Comparison of ENCODE assay signal across 10 mouse cellular contexts in genomic region chr1:42888541-42889349, GRCm38 (mm10). TPM values are rescaled to one million over a fixed set of nuclear protein-coding genes. Genes with fewer than 3 reads are reported as not detected.
DNase-seq lines count a peak whose midpoint lies in the region; ATAC-seq lines count a peak whose summit lies in the region.
"Had no signal": no experiment of that assay in that cellular context is flagged by ENCODE, and none has a peak within 500 bp of the region (broad histone marks: within the 10 kb centered on the region; RNA-seq: fewer than 3 reads in every experiment).

No protein-coding gene starts in this region.

- H3K27ac ChIP-seq in kidney, embryonic 14.5 days (ENCODE audit: low read depth, low read length): peak overlapping the region; percentile 30; the same call in 1 of the 2 replicates
- H3K27ac ChIP-seq in hindbrain, embryonic 10.5 days: peak overlapping the region; percentile 81
- peak overlapping the region; percentile 60; the same call in 1 of the 2 replicates for H3K27ac ChIP-seq in neural tube, embryonic 12.5 days
- H3K27ac ChIP-seq: embryonic facial prominence, embryonic 15.5 days had no signal

- H3K36me3 ChIP-seq in kidney, embryonic 14.5 days (ENCODE audit: control insufficient read depth, insufficient read depth, low read length): peaks cover 2% of the 10 kb centered on the region; the same call in 1 of the 2 replicates
- peaks cover 11% of the 10 kb centered on the region for H3K36me3 ChIP-seq in hindbrain, embryonic 10.5 days
- 0 out of 2 replicates have a peak, but pooled peaks cover 3% of the 10 kb centered on the region for H3K36me3 ChIP-seq in neural tube, embryonic 12.5 days
- H3K36me3 ChIP-seq: embryonic facial prominence, embryonic 15.5 days had no signal

- H3K4me1 ChIP-seq in kidney, embryonic 14.5 days (ENCODE audit: control insufficient read depth, insufficient read depth, low read length): peaks cover 16% of the 10 kb centered on the region
- H3K4me1 ChIP-seq in hindbrain, embryonic 10.5 days (replicated peaks): peaks cover 21% of the 10 kb centered on the region
- H3K4me1 ChIP-seq in neural tube, embryonic 12.5 days: peaks cover 26% of the 10 kb centered on the region

- no peak overlapping the region for H3K4me3 ChIP-seq in kidney, embryonic 14.5 days (ENCODE audit: low read length)
- H3K4me3 ChIP-seq in hindbrain, embryonic 10.5 days: peak overlapping the region; percentile 13; the same call in 1 of the 2 replicates
- H3K4me3 ChIP-seq in neural tube, embryonic 12.5 days: no peak overlapping the region
- H3K4me3 ChIP-seq: embryonic facial prominence, embryonic 15.5 days; megakaryocyte, embryonic 14.5 days had no signal

- DNase-seq in kidney, adult 9 months: no peak
- peak; percentile 16 to 20 for DNase-seq in cerebellum, postnatal 14 days
- peak; percentile 41 for DNase-seq in hindbrain, embryonic 10.5 days (ENCODE audit: low spot score)
- DNase-seq in ovary, postnatal 14 days (ENCODE audit: low spot score): no peak
- no peak for DNase-seq in spleen, adult 12 weeks (ENCODE audit: low spot score)
- DNase-seq in urinary bladder, postnatal 10 days (ENCODE audit: low spot score): no peak

- no peaks in the 10 kb centered on the region for H3K9me3 ChIP-seq in kidney, embryonic 14.5 days (ENCODE audit: control insufficient read depth, low read length)
- no peaks in the 10 kb centered on the region for H3K9me3 ChIP-seq in hindbrain, embryonic 10.5 days
- H3K9me3 ChIP-seq in neural tube, embryonic 12.5 days: no peaks in the 10 kb centered on the region
- H3K9me3 ChIP-seq: embryonic facial prominence, embryonic 15.5 days; megakaryocyte, embryonic 14.5 days had no signal

- no peak overlapping the region for H3K4me2 ChIP-seq in kidney, embryonic 14.5 days (replicated peaks; ENCODE audit: low read depth, low read length)
- peak overlapping the region; percentile 43 for H3K4me2 ChIP-seq in neural tube, embryonic 12.5 days (replicated peaks)
- H3K4me2 ChIP-seq: embryonic facial prominence, embryonic 15.5 days had no signal

- no peaks in the 10 kb centered on the region for H3K27me3 ChIP-seq in kidney, embryonic 14.5 days (ENCODE audit: control insufficient read depth, insufficient read depth, low read length)
- H3K27me3 ChIP-seq in hindbrain, embryonic 10.5 days (ENCODE audit: insufficient read depth, poor library complexity, severe bottlenecking): no peaks in the 10 kb centered on the region
- H3K27me3 ChIP-seq in neural tube, embryonic 12.5 days (replicated peaks): no peaks in the 10 kb centered on the region
- H3K27me3 ChIP-seq: embryonic facial prominence, embryonic 15.5 days; megakaryocyte, embryonic 14.5 days had no signal

- no peak overlapping the region for H3K9ac ChIP-seq in kidney, embryonic 14.5 days (ENCODE audit: low read depth, low read length)
- H3K9ac ChIP-seq in neural tube, embryonic 12.5 days: no peak overlapping the region
- H3K9ac ChIP-seq: embryonic facial prominence, embryonic 15.5 days had no signal

- 39% methylated on average over 22 of the region's 22 CpGs for WGBS in kidney, embryonic 14.5 days
- 32% methylated on average over 22 of the region's 22 CpGs for WGBS in hindbrain, embryonic 10.5 days
- 25% methylated on average over 22 of the region's 22 CpGs for WGBS in neural tube, embryonic 12.5 days

- ATAC-seq in kidney, embryonic 14.5 days (ENCODE audit: low FRiP score, low TSS enrichment): no peak
- peak; percentile 51; the same call in 1 of the 2 replicates for ATAC-seq in neural tube, embryonic 12.5 days (ENCODE audit: low FRiP score, low read depth)

RNA-seq across cellular contexts. Expression of gene Mrps9, which starts 37.7 kb away (rescaled TPM):
- 62.4 and 78.8 TPM in 2 replicates for polyA plus RNA-seq in kidney, embryonic 14.5 days (2014; fragmentation: Nextera tagmentation; extraction: Ambion mirVana)
- polyA plus RNA-seq in hindbrain, embryonic 10.5 days (2016; fragmentation: Nextera tagmentation; extraction: Ambion mirVana): 49.6 and 53.8 TPM in 2 replicates
- polyA plus RNA-seq in neural tube, embryonic 12.5 days (2016; fragmentation: Nextera tagmentation; extraction: Ambion mirVana): 40.3 and 41.6 TPM in 2 replicates

Comparison
In these comparisons a context has a peak if more than half of its experiments do, and no peak if none do; other contexts are left out.
1. H3K27ac ChIP-seq: peak in every context shown above with its lines; median percentile 81 in hindbrain, embryonic 10.5 days; 60 in neural tube, embryonic 12.5 days; 30 in kidney, embryonic 14.5 days.
2. DNase-seq: peak in cerebellum, postnatal 14 days (2 of 2) and hindbrain, embryonic 10.5 days (single experiment); none in kidney, adult 9 months (single experiment), ovary, postnatal 14 days (single experiment), spleen, adult 12 weeks (single experiment) and urinary bladder, postnatal 10 days (single experiment).